Mouse (Mus musculus): ENCODE measurements around the gene Smad6. TPM values are rescaled to one million over a fixed set of nuclear protein-coding genes. Genes with fewer than 3 reads are reported as not detected.

The Smad6 gene
- polyA plus RNA-seq, 1 experiment, result 2.7 TPM

- no peak overlapping the region for H3K4me3 ChIP-seq (ENCODE audit: low read depth, low read length)
- H3K9me3 ChIP-seq (replicated peaks; ENCODE audit: control insufficient read depth, insufficient read depth, low read length, poor library complexity, severe bottlenecking), result no peaks in the 10 kb centered on the region
- H3K36me3 ChIP-seq (ENCODE audit: control insufficient read depth, insufficient read depth, low read length, poor library complexity, severe bottlenecking), result no peaks in the 10 kb centered on the region
- H3K4me1 ChIP-seq (ENCODE audit: control insufficient read depth, insufficient read depth, low read length), result peaks cover 7% of the 10 kb centered on the region
- TF ChIP-seq POLR2A (IDR thresholded peaks at IDR 0.05; ENCODE audit: insufficient read depth, low read length) (no peak), CTCF (IDR thresholded peaks at IDR 0.05; ENCODE audit: low read depth, low read length) (peak; percentile 78), EP300 (IDR thresholded peaks at IDR 0.05; ENCODE audit: insufficient read depth, low read depth, low read length) (0 out of 2 replicates have a peak, but pooled peaks have one; percentile 19)
- no peaks in the 10 kb centered on the region for H3K27me3 ChIP-seq (ENCODE audit: control insufficient read depth, insufficient read depth, low read length, poor library complexity, severe bottlenecking)
- no peak overlapping the region for H3K9ac ChIP-seq (ENCODE audit: low read depth, poor library complexity, severe bottlenecking)
- H3K27ac ChIP-seq (ENCODE audit: insufficient read depth, low read length), result no peak overlapping the region
Measured at GRCm38 (mm10) chr9:63959129-63959932, 62.5 kb downstream of the Smad6 start.

DNA sequence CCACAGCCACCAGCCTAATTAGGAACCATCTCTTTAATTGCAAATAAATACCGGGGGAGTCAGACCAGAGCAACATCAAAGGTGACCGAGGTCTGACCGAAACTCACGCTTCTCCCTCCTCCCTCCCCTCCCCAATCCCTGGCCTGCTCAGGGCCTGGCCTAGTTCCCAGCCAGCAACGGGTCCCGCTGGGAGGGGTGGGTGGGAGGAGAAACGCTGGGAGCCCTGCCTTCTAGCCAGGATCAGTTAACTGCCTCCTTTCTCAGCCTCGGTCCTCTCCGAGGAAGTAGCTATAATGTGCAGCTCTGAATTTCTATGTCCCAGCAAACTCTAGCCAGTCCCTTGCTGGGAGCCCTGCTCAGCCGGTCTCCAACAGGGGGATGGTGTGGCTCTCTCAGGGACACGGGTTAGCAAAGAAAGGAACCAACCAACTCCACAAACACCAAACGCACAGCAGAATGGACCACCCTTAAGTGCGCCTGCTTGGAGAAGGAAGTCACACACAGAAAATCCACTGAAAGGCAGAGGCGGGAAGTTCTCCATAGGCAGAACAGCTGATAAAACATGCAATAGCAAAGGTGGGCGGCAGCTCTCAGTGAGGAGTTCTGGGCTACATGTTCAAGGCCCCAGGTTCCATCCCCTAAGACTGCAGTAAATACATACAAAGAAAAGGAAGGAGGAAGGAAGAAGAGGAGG lies 63.4 kb downstream of the Smad6 start:
- peaks cover 7% of the 10 kb centered on the region for H3K4me1 ChIP-seq (ENCODE audit: control insufficient read depth, insufficient read depth, low read length)
- H3K27ac ChIP-seq (ENCODE audit: insufficient read depth, low read length), result no peak overlapping the region

GRCm38 (mm10) chr9:63957647-63958185 lies 64.1 kb downstream of the Smad6 start:
- no peaks in the 10 kb centered on the region for H3K27me3 ChIP-seq (ENCODE audit: control insufficient read depth, insufficient read depth, low read length, poor library complexity, severe bottlenecking)
- H3K36me3 ChIP-seq (ENCODE audit: control insufficient read depth, insufficient read depth, low read length, poor library complexity, severe bottlenecking), result no peaks in the 10 kb centered on the region
- no peak overlapping the region for H3K27ac ChIP-seq (ENCODE audit: insufficient read depth, low read length)
- H3K4me3 ChIP-seq (ENCODE audit: low read depth, low read length), result no peak overlapping the region
- H3K9ac ChIP-seq (ENCODE audit: low read depth, poor library complexity, severe bottlenecking), result no peak overlapping the region
- peaks cover 6% of the 10 kb centered on the region for H3K4me1 ChIP-seq (ENCODE audit: control insufficient read depth, insufficient read depth, low read length)
- TF ChIP-seq CTCF (IDR thresholded peaks at IDR 0.05; ENCODE audit: low read depth, low read length) (no peak), POLR2A (IDR thresholded peaks at IDR 0.05; ENCODE audit: insufficient read depth, low read length) (no peak), EP300 (IDR thresholded peaks at IDR 0.05; ENCODE audit: insufficient read depth, low read depth, low read length) (no peak)
- no peaks in the 10 kb centered on the region for H3K9me3 ChIP-seq (replicated peaks; ENCODE audit: control insufficient read depth, insufficient read depth, low read length, poor library complexity, severe bottlenecking)

More for the DNA sequence above, 63.4 kb downstream of the Smad6 start:
- Histone ChIP-seq H3K4me3 (ENCODE audit: low read depth, low read length) (no peak overlapping the region), H3K27me3 (ENCODE audit: control insufficient read depth, insufficient read depth, low read length, poor library complexity, severe bottlenecking) (no peaks in the 10 kb centered on the region), H3K36me3 (ENCODE audit: control insufficient read depth, insufficient read depth, low read length, poor library complexity, severe bottlenecking) (no peaks in the 10 kb centered on the region), H3K9ac (ENCODE audit: low read depth, poor library complexity, severe bottlenecking) (no peak overlapping the region), H3K9me3 (replicated peaks; ENCODE audit: control insufficient read depth, insufficient read depth, low read length, poor library complexity, severe bottlenecking) (no peaks in the 10 kb centered on the region)
- no peak for TF ChIP-seq POLR2A (IDR thresholded peaks at IDR 0.05; ENCODE audit: insufficient read depth, low read length)
- TF ChIP-seq EP300 (IDR thresholded peaks at IDR 0.05; ENCODE audit: insufficient read depth, low read depth, low read length), result no peak
- TF ChIP-seq CTCF (IDR thresholded peaks at IDR 0.05; ENCODE audit: low read depth, low read length), result no peak

- TF ChIP-seq CTCF (IDR thresholded peaks at IDR 0.05; ENCODE audit: low read depth, low read length) (peak; percentile 97), POLR2A (IDR thresholded peaks at IDR 0.05; ENCODE audit: insufficient read depth, low read length) (no peak), EP300 (IDR thresholded peaks at IDR 0.05; ENCODE audit: insufficient read depth, low read depth, low read length) (no peak)
- Histone ChIP-seq H3K9ac (ENCODE audit: low read depth, poor library complexity, severe bottlenecking) (no peak overlapping the region), H3K27me3 (ENCODE audit: control insufficient read depth, insufficient read depth, low read length, poor library complexity, severe bottlenecking) (no peaks in the 10 kb centered on the region), H3K4me3 (ENCODE audit: low read depth, low read length) (no peak overlapping the region), H3K27ac (ENCODE audit: insufficient read depth, low read length) (no peak overlapping the region), H3K9me3 (replicated peaks; ENCODE audit: control insufficient read depth, insufficient read depth, low read length, poor library complexity, severe bottlenecking) (no peaks in the 10 kb centered on the region), H3K4me1 (ENCODE audit: control insufficient read depth, insufficient read depth, low read length) (peaks cover 3% of the 10 kb centered on the region), H3K36me3 (ENCODE audit: control insufficient read depth, insufficient read depth, low read length, poor library complexity, severe bottlenecking) (no peaks in the 10 kb centered on the region)
Measured at GRCm38 (mm10) chr9:63956052-63956451, 65.8 kb downstream of the Smad6 start.

DNA sequence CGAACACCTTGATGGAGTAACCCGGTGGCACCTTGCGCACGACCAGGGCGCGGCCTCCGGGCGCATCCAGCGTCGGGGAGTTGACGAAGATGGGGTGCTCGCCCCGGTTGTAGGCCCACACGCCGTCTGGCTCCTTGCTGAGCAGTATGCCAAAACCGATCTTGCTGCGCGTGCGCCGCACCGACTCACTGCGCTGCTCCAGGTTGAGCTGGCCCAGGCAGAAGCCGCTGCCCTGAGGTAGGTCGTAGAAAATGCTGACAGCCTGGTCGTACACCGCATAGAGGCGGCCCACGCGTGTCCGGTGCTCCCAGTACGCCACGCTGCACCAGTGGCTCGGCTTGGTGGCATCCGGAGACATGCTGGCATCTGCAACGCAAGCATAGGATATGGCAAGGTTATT lies 68.2 kb downstream of the Smad6 start:
- Histone ChIP-seq H3K27ac (ENCODE audit: insufficient read depth, low read length) (no peak overlapping the region), H3K4me1 (ENCODE audit: control insufficient read depth, insufficient read depth, low read length) (no peaks in the 10 kb centered on the region), H3K4me3 (ENCODE audit: low read depth, low read length) (peak overlapping the region; percentile 48), H3K9me3 (replicated peaks; ENCODE audit: control insufficient read depth, insufficient read depth, low read length, poor library complexity, severe bottlenecking) (no peaks in the 10 kb centered on the region), H3K27me3 (ENCODE audit: control insufficient read depth, insufficient read depth, low read length, poor library complexity, severe bottlenecking) (no peaks in the 10 kb centered on the region), H3K9ac (ENCODE audit: low read depth, poor library complexity, severe bottlenecking) (peak overlapping the region; percentile 25; the same call in 1 of the 2 replicates), H3K36me3 (ENCODE audit: control insufficient read depth, insufficient read depth, low read length, poor library complexity, severe bottlenecking) (no peaks in the 10 kb centered on the region)
- TF ChIP-seq CTCF (IDR thresholded peaks at IDR 0.05; ENCODE audit: low read depth, low read length), result no peak
- no peak for TF ChIP-seq EP300 (IDR thresholded peaks at IDR 0.05; ENCODE audit: insufficient read depth, low read depth, low read length)
- no peak for TF ChIP-seq POLR2A (IDR thresholded peaks at IDR 0.05; ENCODE audit: insufficient read depth, low read length)
